In the genomic region with DNA sequence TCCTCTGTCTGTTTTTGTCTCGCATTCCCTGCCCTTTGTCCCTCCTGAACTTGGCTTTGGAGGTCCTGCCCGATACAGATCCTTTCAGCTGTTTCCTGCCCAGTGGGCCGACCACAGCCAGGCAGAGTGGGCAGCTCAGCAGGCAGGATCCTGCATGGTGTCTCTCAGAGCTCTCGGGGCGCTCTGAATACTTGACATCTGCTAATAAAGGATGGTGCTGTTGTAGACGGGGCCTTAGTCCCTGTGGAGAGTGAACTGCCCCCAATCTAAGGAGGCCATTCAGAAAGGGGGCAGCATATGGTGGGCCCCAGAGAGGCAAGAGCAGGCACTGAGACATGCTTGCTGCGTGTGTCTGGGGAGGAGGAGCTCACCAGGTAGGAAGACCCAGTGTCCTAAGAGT, we compare ENCODE assay signal across 13 mouse cellular contexts. TPM values are rescaled to one million over a fixed set of nuclear protein-coding genes. Genes with fewer than 3 reads are reported as not detected.
DNase-seq lines count a peak whose midpoint lies in the region; ATAC-seq and TF ChIP-seq lines count a peak whose summit lies in the region.
"Had no signal": no experiment of that assay in that cellular context is flagged by ENCODE, and none has a peak within 500 bp of the region (broad histone marks: within the 10 kb centered on the region; RNA-seq: fewer than 3 reads in every experiment).

No protein-coding gene starts in this region.

- H3K4me1 ChIP-seq in heart, embryonic 11.5 days (ENCODE audit: control insufficient read depth, insufficient read depth, low read length): peaks cover 38% of the 10 kb centered on the region
- peaks cover 12% of the 10 kb centered on the region; the same call in 1 of the 2 replicates for H3K4me1 ChIP-seq in lung, postnatal 0 days (ENCODE audit: insufficient read depth, low read depth, low read length)
- H3K4me1 ChIP-seq in hindbrain, embryonic 12.5 days: peaks cover 21% of the 10 kb centered on the region
- H3K4me1 ChIP-seq in neural tube, embryonic 13.5 days (replicated peaks): peaks cover 23% of the 10 kb centered on the region

- 36% methylated on average over 7 of the region's 7 CpGs for WGBS in heart, embryonic 11.5 days (ENCODE audit: insufficient replicate concordance)
- 39% methylated on average over 7 of the region's 7 CpGs for WGBS in lung, postnatal 0 days
- WGBS in hindbrain, embryonic 12.5 days: 16% methylated on average over 7 of the region's 7 CpGs
- WGBS in neural tube, embryonic 13.5 days: 11% methylated on average over 7 of the region's 7 CpGs

- peak overlapping the region; percentile 54 for H3K9ac ChIP-seq in heart, embryonic 11.5 days (ENCODE audit: low read depth, low read length)
- no peak overlapping the region for H3K9ac ChIP-seq in lung, postnatal 0 days (replicated peaks; ENCODE audit: low read depth)
- no peak overlapping the region for H3K9ac ChIP-seq in hindbrain, embryonic 12.5 days
- H3K9ac ChIP-seq in neural tube, embryonic 13.5 days: 0 out of 2 replicates have a peak overlapping the region, but pooled peaks have one; percentile 13
- H3K9ac ChIP-seq: limb, embryonic 15.5 days had no signal

- H3K36me3 ChIP-seq in heart, embryonic 11.5 days (ENCODE audit: control insufficient read depth, insufficient read depth, low read length): no peaks in the 10 kb centered on the region
- H3K36me3 ChIP-seq in lung, postnatal 0 days (ENCODE audit: insufficient read depth, low read length): no peaks in the 10 kb centered on the region
- H3K36me3 ChIP-seq in hindbrain, embryonic 12.5 days: no peaks in the 10 kb centered on the region
- H3K36me3 ChIP-seq in neural tube, embryonic 13.5 days: no peaks in the 10 kb centered on the region
- H3K36me3 ChIP-seq: limb, embryonic 15.5 days had no signal

- H3K4me2 ChIP-seq in heart, embryonic 11.5 days: no peak overlapping the region
- no peak overlapping the region for H3K4me2 ChIP-seq in lung, postnatal 0 days (replicated peaks; ENCODE audit: low read depth, low read length)
- no peak overlapping the region for H3K4me2 ChIP-seq in hindbrain, embryonic 12.5 days (replicated peaks)
- no peak overlapping the region for H3K4me2 ChIP-seq in neural tube, embryonic 13.5 days
- H3K4me2 ChIP-seq: limb, embryonic 15.5 days had no signal

- no peaks in the 10 kb centered on the region for H3K27me3 ChIP-seq in heart, embryonic 11.5 days (ENCODE audit: control insufficient read depth, insufficient read depth, low read length)
- no peaks in the 10 kb centered on the region for H3K27me3 ChIP-seq in lung, postnatal 0 days (replicated peaks; ENCODE audit: insufficient read depth, low read length)
- no peaks in the 10 kb centered on the region for H3K27me3 ChIP-seq in hindbrain, embryonic 12.5 days
- no peaks in the 10 kb centered on the region for H3K27me3 ChIP-seq in neural tube, embryonic 13.5 days
- H3K27me3 ChIP-seq: limb, embryonic 15.5 days had no signal

- peak overlapping the region; percentile 81 for H3K27ac ChIP-seq in heart, embryonic 11.5 days (ENCODE audit: low read depth, low read length)
- H3K27ac ChIP-seq in lung, postnatal 0 days (ENCODE audit: low read length): peak overlapping the region; percentile 79
- H3K27ac ChIP-seq in hindbrain, embryonic 12.5 days: peak overlapping the region; percentile 45; the same call in 1 of the 2 replicates
- no peak overlapping the region for H3K27ac ChIP-seq in neural tube, embryonic 13.5 days (replicated peaks)
- H3K27ac ChIP-seq: limb, embryonic 15.5 days had no signal

- no peak for TF ChIP-seq CTCF in lung, postnatal 0 days (IDR thresholded peaks at IDR 0.05)

- TF ChIP-seq EP300 in lung, postnatal 0 days (IDR thresholded peaks at IDR 0.05): no peak

- H3K4me3 ChIP-seq in heart, embryonic 11.5 days (ENCODE audit: low read depth, low read length): no peak overlapping the region
- no peak overlapping the region for H3K4me3 ChIP-seq in lung, postnatal 0 days (ENCODE audit: low read depth, low read length)
- H3K4me3 ChIP-seq in hindbrain, embryonic 12.5 days: no peak overlapping the region
- no peak overlapping the region for H3K4me3 ChIP-seq in neural tube, embryonic 13.5 days
- H3K4me3 ChIP-seq: limb, embryonic 15.5 days had no signal

- no peak for DNase-seq in heart, postnatal 4 days
- no peak for DNase-seq in lung, postnatal 0 days (ENCODE audit: low spot score)
- no peak for DNase-seq in lung, postnatal 4 days
- no peak for DNase-seq in frontal cortex, postnatal 25 days (ENCODE audit: low spot score in 2 of 2)
- DNase-seq in frontal cortex, postnatal 10 days (ENCODE audit: low spot score in 2 of 2): no peak
- DNase-seq: gastrocnemius, postnatal 25 days; right cerebral cortex, postnatal 4 days; thymus, postnatal 4 days had no signal

- no peaks in the 10 kb centered on the region for H3K9me3 ChIP-seq in heart, embryonic 11.5 days (replicated peaks; ENCODE audit: control insufficient read depth, low read length)
- H3K9me3 ChIP-seq in lung, postnatal 0 days (ENCODE audit: low read length): no peaks in the 10 kb centered on the region
- no peaks in the 10 kb centered on the region for H3K9me3 ChIP-seq in hindbrain, embryonic 12.5 days (replicated peaks)
- H3K9me3 ChIP-seq in neural tube, embryonic 13.5 days: no peaks in the 10 kb centered on the region
- H3K9me3 ChIP-seq: limb, embryonic 15.5 days had no signal

- no peak for ATAC-seq in heart, embryonic 11.5 days (replicated peaks; ENCODE audit: insufficient number of reproducible peaks, low FRiP score, low TSS enrichment)
- ATAC-seq in lung, postnatal 0 days: no peak
- peak; percentile 58; the same call in 1 of the 2 replicates for ATAC-seq in hindbrain, embryonic 12.5 days (ENCODE audit: low FRiP score)
- 0 out of 2 replicates have a peak, but pooled peaks have one; percentile 27 for ATAC-seq in neural tube, embryonic 13.5 days (ENCODE audit: low read depth)

RNA-seq across cellular contexts. Expression of gene Kcne1, which starts 53.6 kb away (rescaled TPM):
- 64.5 TPM in 2 replicates for polyA plus RNA-seq in heart, embryonic 11.5 days (2014; fragmentation: Nextera tagmentation; extraction: Ambion mirVana)
- 100 to 1,000 TPM; 317 to 359 TPM for total RNA-seq in heart, postnatal 4 days (2021)
- polyA plus RNA-seq in lung, postnatal 0 days (2015; fragmentation: Nextera tagmentation; extraction: Ambion mirVana): 0.14 TPM in 1 of 2 replicates, not detected in the other
- 0.13 and 0.29 TPM in 2 replicates for polyA plus RNA-seq in hindbrain, embryonic 12.5 days (2016; fragmentation: Nextera tagmentation; extraction: Ambion mirVana)
- polyA plus RNA-seq in neural tube, embryonic 13.5 days (2015; fragmentation: Nextera tagmentation; extraction: Ambion mirVana): 0.18 TPM in 1 of 2 replicates, not detected in the other
- total RNA-seq: gastrocnemius, postnatal 25 days; layer of hippocampus, adult 8-10 months had no signal

RNA-seq across cellular contexts. Expression of gene Rcan1, which starts 57.8 kb away (rescaled TPM):
- 103 and 150 TPM in 2 replicates for polyA plus RNA-seq in heart, embryonic 11.5 days (2014; fragmentation: Nextera tagmentation; extraction: Ambion mirVana)
- 100 to 1,000 TPM; 117 to 127 TPM for total RNA-seq in heart, postnatal 4 days (2021)
- 54.7 and 56.1 TPM in 2 replicates for polyA plus RNA-seq in lung, postnatal 0 days (2015; fragmentation: Nextera tagmentation; extraction: Ambion mirVana)
- 44.5 and 47.2 TPM in 2 replicates for polyA plus RNA-seq in hindbrain, embryonic 12.5 days (2016; fragmentation: Nextera tagmentation; extraction: Ambion mirVana)
- polyA plus RNA-seq in neural tube, embryonic 13.5 days (2015; fragmentation: Nextera tagmentation; extraction: Ambion mirVana): 51.7 and 60.2 TPM in 2 replicates

Comparison
In these comparisons a context has a peak if more than half of its experiments do, and no peak if none do; other contexts are left out.
1. ATAC-seq: peak in hindbrain, embryonic 12.5 days (single experiment) and neural tube, embryonic 13.5 days (single experiment); none in heart, embryonic 11.5 days (single experiment) and lung, postnatal 0 days (single experiment).
2. H3K9ac ChIP-seq: peak in heart, embryonic 11.5 days (single experiment) and neural tube, embryonic 13.5 days (single experiment); none in lung, postnatal 0 days (single experiment) and hindbrain, embryonic 12.5 days (single experiment).
3. RNA of gene Kcne1, which starts 53.6 kb away (polyA plus RNA-seq): 64.5 TPM in heart, embryonic 11.5 days; 0.18 TPM in neural tube, embryonic 13.5 days, 0.14 TPM in lung, postnatal 0 days and 0.13 to 0.29 TPM in hindbrain, embryonic 12.5 days; every median in the first group is over 10 times any median in the second.